ENCODE assay signal across 8 mouse cellular contexts in the genomic region with DNA sequence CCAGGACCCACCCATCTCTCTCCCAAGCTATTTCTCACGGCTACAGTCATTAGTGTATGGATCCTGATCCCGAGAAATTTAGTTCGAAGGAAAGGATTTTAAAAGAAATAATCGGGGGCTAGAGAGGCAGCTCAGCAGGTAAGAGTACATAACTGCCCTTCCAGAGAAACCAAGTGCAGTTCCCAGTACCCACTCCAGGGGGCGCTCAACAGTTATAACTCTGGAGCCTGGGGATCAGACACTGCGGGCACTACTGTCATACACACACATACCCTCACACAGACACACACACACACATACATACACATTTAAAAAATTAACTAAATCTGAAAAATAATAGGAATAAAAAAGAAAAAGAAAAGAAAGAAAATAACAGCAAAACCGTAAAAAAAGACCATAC. TPM values are rescaled to one million over a fixed set of nuclear protein-coding genes. Genes with fewer than 3 reads are reported as not detected.
DNase-seq lines count a peak whose midpoint lies in the region; ATAC-seq and TF ChIP-seq lines count a peak whose summit lies in the region.

No protein-coding gene starts in this region.

- peak; percentile 47 for DNase-seq in kidney, adult 2 months
- peak; percentile 71 for DNase-seq in MN1 (ENCODE audit: low spot score)
- DNase-seq in c-Kit-negative CD71-positive TER-119-positive erythroid progenitor cells, embryonic 14.5 days (ENCODE audit: low read depth, low spot score) = peak; percentile 30
- DNase-seq in heart, postnatal 0 days (ENCODE audit: low spot score) = no peak
- peak; percentile 30 to 35 for DNase-seq in left cerebral cortex, postnatal 36 days (ENCODE audit: low spot score in 2 of 2)
- peak; percentile 38 for DNase-seq in retina, postnatal 7 days (ENCODE audit: low read depth, low spot score)

- intact Hi-C loops in left cerebral cortex, postnatal 36 days (cut with DNase I) = no loop called here

- no peaks in the 10 kb centered on the region for H3K9me3 ChIP-seq in kidney, embryonic 15.5 days (replicated peaks)
- no peaks in the 10 kb centered on the region for H3K9me3 ChIP-seq in heart, postnatal 0 days (replicated peaks; ENCODE audit: control insufficient read depth, low read length)

- no peak overlapping the region for H3K9ac ChIP-seq in kidney, embryonic 15.5 days
- H3K9ac ChIP-seq in heart, postnatal 0 days (replicated peaks; ENCODE audit: low read depth, low read length) = no peak overlapping the region

- no peaks in the 10 kb centered on the region for H3K27me3 ChIP-seq in kidney, adult 2 months (replicated peaks; ENCODE audit: control insufficient read depth, insufficient read depth, low read length)
- H3K27me3 ChIP-seq in kidney, embryonic 15.5 days = no peaks in the 10 kb centered on the region
- no peaks in the 10 kb centered on the region for H3K27me3 ChIP-seq in heart, postnatal 0 days (ENCODE audit: control insufficient read depth, insufficient read depth, low read length)

- no peak for ATAC-seq in kidney, embryonic 15.5 days (replicated peaks; ENCODE audit: low FRiP score)
- no peak for ATAC-seq in heart, postnatal 0 days (ENCODE audit: insufficient read depth, low read depth)
- no peak for ATAC-seq in erythroid progenitor cell, adult 5-6 weeks (replicated peaks; ENCODE audit: low FRiP score, poor library complexity, severe bottlenecking)

- 30% methylated on average over 7 of the region's 7 CpGs for WGBS in kidney, adult 2 months
- WGBS in kidney, embryonic 15.5 days = 45% methylated on average over 7 of the region's 7 CpGs
- 29% methylated on average over 7 of the region's 7 CpGs for WGBS in heart, postnatal 0 days

- no peak for TF ChIP-seq POLR2A in kidney, adult 2 months (IDR thresholded peaks at IDR 0.05; ENCODE audit: low read depth, low read length)

- TF ChIP-seq EP300 in heart, postnatal 0 days (IDR thresholded peaks at IDR 0.05; ENCODE audit: low read depth) = no peak

- no peak overlapping the region for H3K4me3 ChIP-seq in kidney, adult 2 months (ENCODE audit: insufficient read depth, low read depth, low read length)
- no peak overlapping the region for H3K4me3 ChIP-seq in kidney, embryonic 15.5 days (replicated peaks)
- no peak overlapping the region for H3K4me3 ChIP-seq in heart, postnatal 0 days (ENCODE audit: low read depth, low read length)

- no peaks in the 10 kb centered on the region for H3K4me1 ChIP-seq in kidney, adult 2 months (ENCODE audit: control insufficient read depth, insufficient read depth, low read length)
- no peaks in the 10 kb centered on the region for H3K4me1 ChIP-seq in kidney, embryonic 15.5 days
- no peaks in the 10 kb centered on the region for H3K4me1 ChIP-seq in heart, postnatal 0 days (ENCODE audit: control insufficient read depth, insufficient read depth)

- H3K4me2 ChIP-seq in kidney, embryonic 15.5 days = no peak overlapping the region
- H3K4me2 ChIP-seq in heart, postnatal 0 days (ENCODE audit: low read depth, low read length) = no peak overlapping the region

- no peak overlapping the region for H3K27ac ChIP-seq in kidney, adult 2 months (ENCODE audit: insufficient read depth, low read depth, low read length)
- H3K27ac ChIP-seq in kidney, embryonic 15.5 days = no peak overlapping the region
- no peak overlapping the region for H3K27ac ChIP-seq in heart, postnatal 0 days (ENCODE audit: low read depth)

- H3K36me3 ChIP-seq in kidney, adult 2 months (ENCODE audit: control insufficient read depth, insufficient read depth, low read length) = no peaks in the 10 kb centered on the region
- no peaks in the 10 kb centered on the region for H3K36me3 ChIP-seq in kidney, embryonic 15.5 days
- H3K36me3 ChIP-seq in heart, postnatal 0 days (replicated peaks; ENCODE audit: control insufficient read depth, insufficient read depth, low read length) = no peaks in the 10 kb centered on the region

- peak; percentile 64 for TF ChIP-seq CTCF in kidney, adult 2 months (conservative IDR thresholded peaks at IDR 0.05; ENCODE audit: insufficient read depth, insufficient read length, low read depth, low read length)
- TF ChIP-seq CTCF in heart, postnatal 0 days (IDR thresholded peaks at IDR 0.05; ENCODE audit: low read depth) = peak; percentile 40

RNA-seq across cellular contexts. Expression of a gene that starts 23.8 kb away (rescaled TPM):
- 8.4 and 8.6 TPM in 2 replicates for polyA plus RNA-seq in kidney, adult 2 months (2012; rRNA removed)
- polyA plus RNA-seq in kidney, embryonic 15.5 days (2015; fragmentation: Nextera tagmentation; extraction: Ambion mirVana) = 3.8 and 4.8 TPM in 2 replicates
- total RNA-seq in heart, postnatal 0 days (2014; rRNA removed; ENCODE audit: low replicate concordance) = 0.08 and 2.5 TPM in 2 replicates
- polyA plus RNA-seq in heart, postnatal 0 days (2015; fragmentation: Nextera tagmentation; extraction: Ambion mirVana) = 0.54 and 0.63 TPM in 2 replicates
- 10 to 100 TPM; 11.7 to 12.6 TPM for total RNA-seq in left cerebral cortex, postnatal 36 days (2021)
- not detected in 2 replicates for total RNA-seq in erythroid progenitor cell, adult 5-6 weeks (2015; ENCODE audit: low replicate concordance)
- total RNA-seq in erythroid progenitor cell, adult 5-6 weeks (2017; ENCODE audit: low replicate concordance) = not detected in 2 replicates

RNA-seq across cellular contexts. Expression of a gene that starts 44.2 kb away (rescaled TPM):
- 0.53 and 1.2 TPM in 2 replicates for polyA plus RNA-seq in kidney, adult 2 months (2012; rRNA removed)
- 0.32 and 0.97 TPM in 2 replicates for polyA plus RNA-seq in kidney, embryonic 15.5 days (2015; fragmentation: Nextera tagmentation; extraction: Ambion mirVana)
- 0.27 and 2.4 TPM in 2 replicates for total RNA-seq in heart, postnatal 0 days (2014; rRNA removed; ENCODE audit: low replicate concordance)
- 0.11 TPM in 2 replicates for polyA plus RNA-seq in heart, postnatal 0 days (2015; fragmentation: Nextera tagmentation; extraction: Ambion mirVana)
- total RNA-seq in left cerebral cortex, postnatal 36 days (2021) = 10 to 100 TPM; 40.4 to 44.2 TPM
- 0.42 and 1.1 TPM in 2 replicates for total RNA-seq in erythroid progenitor cell, adult 5-6 weeks (2015; ENCODE audit: low replicate concordance)
- 33.1 and 38.6 TPM in 2 replicates for total RNA-seq in erythroid progenitor cell, adult 5-6 weeks (2017; ENCODE audit: low replicate concordance)

RNA-seq across cellular contexts. Expression of a gene that starts 52.2 kb away (rescaled TPM):
- 60.5 and 75.3 TPM in 2 replicates for polyA plus RNA-seq in kidney, adult 2 months (2012; rRNA removed)
- 29.5 and 32.1 TPM in 2 replicates for polyA plus RNA-seq in kidney, embryonic 15.5 days (2015; fragmentation: Nextera tagmentation; extraction: Ambion mirVana)
- total RNA-seq in heart, postnatal 0 days (2014; rRNA removed; ENCODE audit: low replicate concordance) = 14.8 and 48.9 TPM in 2 replicates
- polyA plus RNA-seq in heart, postnatal 0 days (2015; fragmentation: Nextera tagmentation; extraction: Ambion mirVana) = 18.1 and 18.6 TPM in 2 replicates
- total RNA-seq in left cerebral cortex, postnatal 36 days (2021) = 10 to 100 TPM; 32.7 to 38.1 TPM
- total RNA-seq in erythroid progenitor cell, adult 5-6 weeks (2015; ENCODE audit: low replicate concordance) = not detected in 2 replicates
- 0.26 and 3.5 TPM in 2 replicates for total RNA-seq in erythroid progenitor cell, adult 5-6 weeks (2017; ENCODE audit: low replicate concordance)
